Mouse (Mus musculus): Measurements from ENCODE around the gene Nfia.

DNA sequence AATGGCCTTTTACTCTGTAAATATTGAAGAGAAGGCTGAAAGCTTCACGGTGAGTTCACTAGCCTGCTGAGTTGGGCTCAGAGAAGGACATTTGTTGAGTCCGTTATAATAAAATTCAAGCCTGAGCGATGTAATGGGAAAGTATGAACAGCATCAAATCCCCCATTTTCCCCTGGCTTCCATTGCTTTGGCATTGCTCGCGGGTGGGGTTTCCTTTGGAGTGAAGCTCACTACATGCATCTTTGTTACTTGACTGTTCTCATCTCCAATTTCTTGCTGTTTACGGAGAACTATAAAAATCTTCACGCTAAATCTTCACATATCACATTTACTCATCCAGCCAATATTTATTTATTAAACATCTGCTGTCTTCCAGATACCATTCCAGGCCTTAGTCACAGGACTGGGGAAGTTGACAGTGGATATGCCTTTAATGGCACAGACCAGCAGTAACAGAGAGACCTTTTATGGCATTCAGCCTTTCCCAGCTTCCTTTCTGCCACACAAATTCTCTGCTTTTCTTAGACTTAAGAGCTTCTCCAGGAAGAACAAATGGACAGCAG lies 196.3 kb downstream of the Nfia start:
- TF ChIP-seq CTCF (IDR thresholded peaks at IDR 0.05; ENCODE audit: insufficient read depth, low read length) (no peak), POLR2A (IDR thresholded peaks at IDR 0.05; ENCODE audit: borderline replicate concordance, extremely low read depth, low read depth, low read length) (no peak)

Data from lung, adult 2 months (tissue).